Mouse (Mus musculus): ENCODE measurements around the gene Fabp3. TPM values are rescaled to one million over a fixed set of nuclear protein-coding genes. Genes with fewer than 3 reads are reported as not detected.

The Fabp3 gene
- total RNA-seq, 2 experiments from 2014 or later: not detected

GRCm38 (mm10) chr4:130292271-130292670, 16.1 kb upstream of the Fabp3 start:
- ATAC-seq (replicated peaks; ENCODE audit: poor library complexity, severe bottlenecking): peak; percentile 73

GRCm38 (mm10) chr4:130294513-130294912, 13.9 kb upstream of the Fabp3 start:
- ATAC-seq (replicated peaks; ENCODE audit: poor library complexity, severe bottlenecking): no peak

GRCm38 (mm10) chr4:130295047-130295745, 13.2 kb upstream of the Fabp3 start:
- peak; percentile 19 for ATAC-seq (replicated peaks; ENCODE audit: poor library complexity, severe bottlenecking)

- ATAC-seq (replicated peaks; ENCODE audit: poor library complexity, severe bottlenecking): no peak
Measured at GRCm38 (mm10) chr4:130296243-130296965, 12.0 kb upstream of the Fabp3 start.

GRCm38 (mm10) chr4:130297123-130297529, 11.3 kb upstream of the Fabp3 start:
- peak; percentile 66 for ATAC-seq (replicated peaks; ENCODE audit: poor library complexity, severe bottlenecking)

GRCm38 (mm10) chr4:130298877-130299628, 9.3 kb upstream of the Fabp3 start:
- no peak for ATAC-seq (replicated peaks; ENCODE audit: poor library complexity, severe bottlenecking)

GRCm38 (mm10) chr4:130299629-130300018, 8.8 kb upstream of the Fabp3 start:
- no peak for ATAC-seq (replicated peaks; ENCODE audit: poor library complexity, severe bottlenecking)

- ATAC-seq (replicated peaks; ENCODE audit: poor library complexity, severe bottlenecking): no peak
Measured at GRCm38 (mm10) chr4:130302285-130302870, 6.0 kb upstream of the Fabp3 start.

- no peak for ATAC-seq (replicated peaks; ENCODE audit: poor library complexity, severe bottlenecking)
Measured at GRCm38 (mm10) chr4:130304746-130305145, 3.6 kb upstream of the Fabp3 start.

- ATAC-seq (replicated peaks; ENCODE audit: poor library complexity, severe bottlenecking): no peak
Measured at GRCm38 (mm10) chr4:130306796-130307630, 1.4 kb upstream of the Fabp3 start.

- peak; percentile 54 for ATAC-seq (replicated peaks; ENCODE audit: poor library complexity, severe bottlenecking)
Measured at GRCm38 (mm10) chr4:130307851-130308230, 554 bp upstream of the Fabp3 start.

GRCm38 (mm10) chr4:130309254-130309653, 859 bp downstream of the Fabp3 start:
- ATAC-seq (replicated peaks; ENCODE audit: poor library complexity, severe bottlenecking): no peak

GRCm38 (mm10) chr4:130312526-130312925, 4.1 kb downstream of the Fabp3 start:
- no peak for ATAC-seq (replicated peaks; ENCODE audit: poor library complexity, severe bottlenecking)

- ATAC-seq (replicated peaks; ENCODE audit: poor library complexity, severe bottlenecking): no peak
Measured at GRCm38 (mm10) chr4:130313552-130313951, 5.2 kb downstream of the Fabp3 start.

- no peak for ATAC-seq (replicated peaks; ENCODE audit: poor library complexity, severe bottlenecking)
Measured at GRCm38 (mm10) chr4:130315771-130316527, 7.6 kb downstream of the Fabp3 start.

- ATAC-seq (replicated peaks; ENCODE audit: poor library complexity, severe bottlenecking): peak; percentile 31
Measured at GRCm38 (mm10) chr4:130316691-130317090, 8.3 kb downstream of the Fabp3 start.

- ATAC-seq (replicated peaks; ENCODE audit: poor library complexity, severe bottlenecking): no peak
Measured at GRCm38 (mm10) chr4:130318122-130318521, 9.7 kb downstream of the Fabp3 start.

GRCm38 (mm10) chr4:130319564-130319963, 11.2 kb downstream of the Fabp3 start:
- no peak for ATAC-seq (replicated peaks; ENCODE audit: poor library complexity, severe bottlenecking)

- no peak for ATAC-seq (replicated peaks; ENCODE audit: poor library complexity, severe bottlenecking)
Measured at GRCm38 (mm10) chr4:130321640-130322039, 13.2 kb downstream of the Fabp3 start.
